Mouse (Mus musculus): ENCODE data around the gene Gm20388. TPM values are rescaled to one million over a fixed set of nuclear protein-coding genes. Genes with fewer than 3 reads are reported as not detected.

Gm20388 gene
- polyA plus RNA-seq, 1 experiment = 59.3 TPM

DNA sequence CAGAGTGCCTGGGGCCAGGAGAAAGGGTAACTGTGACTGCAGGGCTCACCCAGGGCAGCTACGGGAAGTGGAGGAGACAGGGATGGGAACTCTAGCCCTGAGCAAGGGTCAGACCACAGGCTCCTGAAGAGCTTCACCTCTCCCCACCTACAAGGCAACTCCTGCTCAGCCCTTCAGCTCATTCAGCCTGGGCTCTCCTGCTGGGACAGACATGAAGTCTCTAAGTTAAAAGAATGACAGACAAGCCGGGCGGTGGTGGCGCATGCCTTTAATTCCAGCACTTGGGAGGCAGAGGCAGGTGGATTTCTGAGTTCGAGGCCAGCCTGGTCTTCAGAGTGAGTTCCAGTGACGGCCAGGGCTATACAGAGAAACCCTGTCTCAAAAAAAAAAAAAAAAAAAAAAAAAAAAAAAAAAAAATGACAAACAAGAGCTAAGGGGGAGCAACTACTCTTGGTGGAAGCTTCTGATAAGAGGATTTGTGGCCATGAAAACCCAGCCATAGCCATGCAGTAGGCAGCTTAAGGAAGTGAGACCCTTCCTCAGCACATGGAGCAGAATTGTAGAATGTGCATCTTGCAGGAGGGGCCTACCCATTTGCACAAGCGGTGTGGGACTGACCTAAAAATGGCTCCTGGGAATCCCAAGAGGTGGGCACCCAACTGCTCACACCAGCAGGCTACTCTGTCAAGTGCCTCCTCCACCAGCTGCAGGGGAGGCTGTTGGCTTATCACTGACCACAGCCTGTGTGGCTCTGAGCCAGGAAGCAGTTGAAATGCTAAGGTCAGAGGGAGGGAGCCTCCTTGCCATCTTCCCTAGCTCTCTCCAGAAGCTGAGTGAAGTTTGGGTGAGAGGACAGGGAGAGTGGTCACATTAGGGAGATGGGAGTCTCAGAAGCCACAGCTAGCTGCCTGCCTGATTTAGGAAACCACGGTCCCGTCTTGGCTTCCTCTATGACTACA, 3498.2 kb downstream of the Gm20388 start:
- TF ChIP-seq CTCF (IDR thresholded peaks at IDR 0.05; ENCODE audit: borderline replicate concordance, extremely low read depth, insufficient read depth, insufficient read length) (no peak), POLR2A (IDR thresholded peaks at IDR 0.05; ENCODE audit: borderline replicate concordance, extremely low read depth, insufficient read depth, insufficient read length, poor library complexity, severe bottlenecking) (no peak)
- DNase-seq (ENCODE audit: low read depth) = no peak

DNA sequence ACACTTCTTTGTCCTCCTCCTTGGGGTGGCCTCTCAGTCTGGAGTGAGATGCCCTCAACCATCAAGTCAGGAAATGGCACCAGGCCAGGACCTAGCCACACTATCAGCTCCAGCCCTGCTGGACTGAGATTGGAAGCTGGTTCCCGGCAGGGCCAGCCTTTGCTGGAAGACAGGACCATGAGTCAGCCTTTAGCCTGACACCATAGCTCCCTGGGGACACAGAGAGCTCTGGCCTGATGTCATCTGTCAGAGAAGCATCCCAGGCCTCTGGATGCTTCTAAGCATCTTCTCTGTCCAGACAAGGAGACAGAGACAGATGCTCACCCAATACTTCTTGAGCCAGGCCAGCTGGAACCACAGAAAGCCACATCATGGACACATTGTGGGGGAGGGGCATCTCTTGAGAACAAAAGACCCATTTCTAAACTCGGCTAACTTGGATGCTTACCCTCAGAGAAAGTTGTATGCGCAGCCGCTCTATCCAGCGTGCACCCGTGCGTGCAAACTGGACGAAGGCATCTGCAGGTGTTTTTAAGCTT, 3499.5 kb downstream of the Gm20388 start:
- TF ChIP-seq POLR2A (IDR thresholded peaks at IDR 0.05; ENCODE audit: borderline replicate concordance, extremely low read depth, insufficient read depth, insufficient read length, poor library complexity, severe bottlenecking) = no peak
- TF ChIP-seq CTCF (IDR thresholded peaks at IDR 0.05; ENCODE audit: borderline replicate concordance, extremely low read depth, insufficient read depth, insufficient read length) = no peak
- DNase-seq (ENCODE audit: low read depth) = peak; percentile 75

DNA sequence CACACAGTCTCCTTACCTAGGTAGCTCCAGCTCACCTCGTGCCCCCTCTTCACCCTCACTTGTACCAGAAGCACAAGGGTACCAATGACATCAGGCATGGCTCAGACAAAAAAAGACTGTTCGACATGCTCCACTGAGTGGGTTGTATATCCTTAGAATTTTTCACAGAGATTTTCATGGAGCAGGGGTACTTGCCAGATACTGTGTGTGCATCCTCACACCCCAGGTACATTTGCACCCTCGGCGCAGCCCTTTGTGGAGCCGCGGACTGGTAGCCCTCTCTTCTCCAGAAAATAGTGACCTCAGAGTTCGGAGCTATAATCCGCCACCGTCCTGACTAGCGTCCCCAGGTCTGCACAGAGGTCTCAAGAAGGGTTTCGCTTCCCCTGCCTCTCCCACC, 3500.1 kb downstream of the Gm20388 start:
- TF ChIP-seq CTCF (IDR thresholded peaks at IDR 0.05; ENCODE audit: borderline replicate concordance, extremely low read depth, insufficient read depth, insufficient read length) (no peak), POLR2A (IDR thresholded peaks at IDR 0.05; ENCODE audit: borderline replicate concordance, extremely low read depth, insufficient read depth, insufficient read length, poor library complexity, severe bottlenecking) (no peak)
- no peak for DNase-seq (ENCODE audit: low read depth)

DNA sequence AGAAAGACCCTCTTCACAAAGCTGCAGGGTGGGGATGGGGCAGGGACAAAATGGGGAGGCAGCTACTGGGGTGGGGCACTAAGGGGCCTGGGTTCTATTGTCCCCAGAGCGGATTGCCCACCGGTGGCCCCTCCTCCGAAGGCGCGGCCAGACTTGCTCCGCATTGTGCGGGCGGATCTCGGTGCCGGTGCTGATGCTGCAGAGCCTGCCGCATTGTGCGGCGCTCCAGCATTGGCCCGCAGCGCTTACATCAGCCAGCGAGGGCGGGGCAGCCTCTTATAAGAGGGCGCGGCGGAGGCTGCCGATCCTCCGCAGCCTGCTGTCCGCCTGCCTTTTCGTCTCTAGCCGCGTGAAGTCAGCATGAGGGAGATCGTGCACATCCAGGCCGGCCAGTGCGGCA, 3500.6 kb downstream of the Gm20388 start, which contains the start of gene Tubb3:
TSS of gene Tubb3 (plus strand) at position 179 of the 400 bp plus-strand sequence.
- no peak for TF ChIP-seq CTCF (IDR thresholded peaks at IDR 0.05; ENCODE audit: borderline replicate concordance, extremely low read depth, insufficient read depth, insufficient read length)
- peak; percentile 55; the same call in 1 of the 2 replicates for TF ChIP-seq POLR2A (IDR thresholded peaks at IDR 0.05; ENCODE audit: borderline replicate concordance, extremely low read depth, insufficient read depth, insufficient read length, poor library complexity, severe bottlenecking)
- peak; percentile 99 for DNase-seq (ENCODE audit: low read depth)

DNA sequence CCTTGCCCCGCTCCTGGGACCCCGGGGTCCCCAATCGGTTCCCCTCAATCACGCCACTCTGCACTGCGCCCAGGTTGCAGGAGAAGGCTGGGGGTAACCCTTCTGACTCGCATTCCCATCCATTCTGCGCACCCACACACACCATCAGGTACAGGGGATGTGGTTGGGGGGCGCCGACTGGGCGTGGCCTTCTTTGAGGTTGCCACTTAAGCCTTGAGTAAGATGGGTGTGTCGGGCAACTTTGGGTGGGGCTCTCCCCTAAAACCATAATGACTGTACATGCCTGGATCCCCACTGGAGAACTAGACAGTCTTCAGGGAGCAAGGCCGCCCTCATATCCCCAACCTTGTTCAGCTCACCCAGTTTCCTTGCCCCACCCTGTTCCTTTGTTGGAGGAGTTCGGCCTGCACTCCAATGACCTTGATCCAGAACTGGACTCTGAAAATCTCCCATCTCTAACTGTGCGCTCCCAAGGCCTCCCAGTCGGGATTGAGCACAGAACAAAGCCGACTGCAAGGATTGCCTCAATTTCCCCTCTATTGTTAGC, 3501.2 kb downstream of the Gm20388 start:
- TF ChIP-seq CTCF (IDR thresholded peaks at IDR 0.05; ENCODE audit: borderline replicate concordance, extremely low read depth, insufficient read depth, insufficient read length) (no peak), POLR2A (IDR thresholded peaks at IDR 0.05; ENCODE audit: borderline replicate concordance, extremely low read depth, insufficient read depth, insufficient read length, poor library complexity, severe bottlenecking) (no peak)
- peak; percentile 76 for DNase-seq (ENCODE audit: low read depth)

DNA sequence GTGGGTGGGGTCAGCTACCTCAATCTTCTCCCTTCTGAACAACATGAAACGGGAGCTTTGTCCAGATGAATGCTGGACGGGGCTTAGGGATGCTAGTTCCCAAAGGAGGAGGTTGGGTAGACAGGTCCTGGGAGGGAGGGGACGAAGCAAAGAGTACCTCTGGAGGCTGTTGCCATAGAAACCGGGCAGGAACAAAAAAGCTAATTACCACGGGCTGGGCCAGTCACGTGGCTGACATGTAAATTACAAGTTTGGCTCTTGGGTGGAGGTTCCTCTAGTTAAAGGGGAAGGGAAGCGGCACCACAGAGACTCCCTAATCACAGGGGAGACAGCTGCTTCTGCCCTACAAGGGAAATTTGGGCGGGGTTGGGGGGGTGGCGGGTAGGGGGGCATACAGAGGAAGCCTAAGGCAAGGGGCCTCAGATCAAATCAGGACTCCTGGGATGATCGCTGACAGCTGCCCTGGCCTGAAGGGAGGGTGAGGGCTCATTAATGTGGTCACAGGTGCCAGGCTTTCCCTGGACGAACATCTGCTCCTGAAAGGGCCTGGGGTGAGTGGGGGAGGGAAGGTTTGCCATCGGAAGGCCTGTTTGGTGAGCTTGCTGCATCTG, 3502.0 kb downstream of the Gm20388 start:
- TF ChIP-seq CTCF (IDR thresholded peaks at IDR 0.05; ENCODE audit: borderline replicate concordance, extremely low read depth, insufficient read depth, insufficient read length) (no peak), POLR2A (IDR thresholded peaks at IDR 0.05; ENCODE audit: borderline replicate concordance, extremely low read depth, insufficient read depth, insufficient read length, poor library complexity, severe bottlenecking) (0 out of 2 replicates have a peak, but pooled peaks have one; percentile 14)

DNA sequence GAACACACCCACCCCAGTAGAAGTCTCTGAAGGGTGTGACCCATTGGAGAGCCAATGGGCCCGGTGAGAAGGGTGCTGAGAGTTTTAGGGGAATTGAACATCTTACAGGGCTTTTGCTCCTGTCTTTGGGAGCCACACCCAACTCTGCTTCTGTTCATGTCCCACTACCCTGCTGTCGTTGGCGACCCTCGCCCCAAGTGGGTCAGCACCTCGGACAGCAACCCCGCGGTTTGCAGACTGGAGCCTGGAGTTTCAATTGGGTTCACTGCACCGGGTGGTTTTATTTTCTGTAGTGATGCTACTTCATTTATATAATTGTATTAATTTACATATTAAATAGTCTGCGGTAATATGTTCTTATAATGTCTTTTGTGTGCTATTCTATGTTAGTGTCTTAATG, 3503.6 kb downstream of the Gm20388 start:
- DNase-seq (ENCODE audit: low read depth) = peak; percentile 21
- no peak for TF ChIP-seq POLR2A (IDR thresholded peaks at IDR 0.05; ENCODE audit: borderline replicate concordance, extremely low read depth, insufficient read depth, insufficient read length, poor library complexity, severe bottlenecking)
- no peak for TF ChIP-seq CTCF (IDR thresholded peaks at IDR 0.05; ENCODE audit: borderline replicate concordance, extremely low read depth, insufficient read depth, insufficient read length)

More for the DNA sequence above, 3502.0 kb downstream of the Gm20388 start:
- peak; percentile 97 for DNase-seq (ENCODE audit: low read depth)

DNA sequence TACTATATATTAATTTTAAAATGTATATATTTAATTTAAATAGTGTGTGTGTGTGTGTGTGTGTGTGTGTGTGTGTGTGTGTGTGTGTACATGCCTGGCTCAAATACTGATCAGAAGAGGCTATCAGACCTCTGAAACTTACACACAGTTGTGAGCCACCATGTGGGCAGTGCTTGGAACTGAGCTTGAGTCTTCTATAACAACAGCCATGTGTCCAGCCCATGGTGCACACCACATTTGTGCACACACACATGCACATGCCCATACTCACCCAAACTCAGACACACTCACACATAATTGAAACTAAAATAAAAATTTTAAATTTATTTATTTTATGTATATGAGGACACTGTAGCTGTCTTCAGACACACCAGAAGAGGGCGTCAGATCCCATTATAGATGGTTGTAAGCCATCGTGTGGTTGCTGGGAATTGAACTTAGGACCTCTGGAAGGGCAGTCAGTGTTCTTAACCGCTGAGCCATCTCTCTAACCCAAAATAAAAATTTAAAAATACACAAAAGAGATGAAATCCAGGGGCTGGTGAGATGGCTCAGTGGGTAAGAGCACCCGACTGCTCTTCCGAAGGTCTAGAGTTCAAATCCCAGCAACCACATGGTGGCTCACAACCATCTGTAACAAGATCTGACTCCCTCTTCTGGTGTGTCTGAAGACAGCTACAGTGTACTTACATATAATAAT, 3504.5 kb downstream of the Gm20388 start:
- peak; percentile 9; the same call in 1 of the 2 replicates for TF ChIP-seq CTCF (IDR thresholded peaks at IDR 0.05; ENCODE audit: borderline replicate concordance, extremely low read depth, insufficient read depth, insufficient read length)
- DNase-seq (ENCODE audit: low read depth) = peak; percentile 39

DNA sequence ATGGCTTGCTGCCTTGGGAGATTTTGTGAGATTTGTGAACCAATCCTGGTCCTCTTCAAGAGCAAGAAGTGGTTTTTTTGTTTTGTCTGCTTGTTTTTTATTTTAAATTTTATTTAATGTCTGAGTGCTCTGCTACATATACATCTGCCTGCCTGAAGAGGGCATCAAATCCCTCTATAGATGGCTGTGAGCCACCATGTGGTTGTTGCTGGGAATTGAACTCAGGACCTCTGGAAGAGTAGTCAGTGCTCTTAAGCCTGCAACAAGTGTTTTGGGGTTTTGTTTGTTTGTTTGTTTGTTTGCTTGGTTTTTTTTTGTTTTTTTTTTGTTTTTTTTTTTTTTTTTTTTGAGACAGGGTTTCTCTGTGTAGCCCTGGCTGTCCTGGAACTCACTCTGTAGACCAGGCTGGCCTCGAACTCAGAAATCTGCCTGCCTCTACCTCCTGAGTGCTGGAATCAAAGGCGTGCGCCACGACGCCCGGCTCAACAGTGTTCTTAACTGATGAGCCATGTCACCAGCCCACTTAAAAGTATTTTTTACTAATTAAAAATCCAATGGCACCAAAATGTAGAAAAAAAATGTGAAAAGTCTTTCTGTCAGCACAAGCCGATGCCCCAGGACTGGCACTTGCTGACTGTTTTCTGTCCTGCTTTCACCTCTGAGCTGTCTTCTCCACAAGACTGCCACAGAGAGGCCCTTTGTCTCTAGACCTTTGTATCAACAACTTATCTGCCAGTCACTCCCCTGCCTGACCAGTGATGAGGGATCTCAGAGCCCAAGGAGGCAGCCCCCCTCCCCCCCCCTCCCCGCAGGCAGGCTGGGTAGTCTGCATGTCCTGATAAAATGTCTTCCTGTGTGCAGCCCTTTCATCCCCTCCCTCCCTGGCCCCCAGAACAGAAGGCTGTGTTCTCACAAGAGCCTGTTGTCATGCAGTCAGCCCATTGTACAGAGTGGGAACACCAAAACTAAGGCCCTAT, 3505.6 kb downstream of the Gm20388 start:
- TF ChIP-seq POLR2A (IDR thresholded peaks at IDR 0.05; ENCODE audit: borderline replicate concordance, extremely low read depth, insufficient read depth, insufficient read length, poor library complexity, severe bottlenecking) (no peak), CTCF (IDR thresholded peaks at IDR 0.05; ENCODE audit: borderline replicate concordance, extremely low read depth, insufficient read depth, insufficient read length) (peak; percentile 34; the same call in 1 of the 2 replicates)
- DNase-seq (ENCODE audit: low read depth) = peak; percentile 55

All from brain, embryonic 14.5 days (tissue).